Mouse (Mus musculus) kidney, postnatal 0 days (tissue): ENCODE results near the gene Prkcd. TPM values are rescaled to one million over a fixed set of nuclear protein-coding genes. Genes with fewer than 3 reads are reported as not detected.

Source experiments
- ATAC-seq: fragments of 200-750 bp; cut with Nextera tagmentation; replicated peaks from 2 replicates; pipeline ENCODE4 v1.8.0; 2017; ENCODE audit warnings: low read depth, moderate number of reproducible peaks, moderate TSS enrichment, moderate library complexity; ENCODE audit not compliant: low FRiP score
- DNase-seq: peaks from one replicate; pipeline ENCODE4 v3.0.0-alpha.2; 2016; ENCODE audit warnings: low spot score
- H3K27ac ChIP-seq: fragments of 300-500 bp; sonication (generic); 2 replicates; pipeline ENCODE4 v1.5.1; 2014; ENCODE audit warnings: mild to moderate bottlenecking
- H3K27me3 ChIP-seq: fragments of 300-500 bp; sonication (generic); 2 replicates; pipeline ENCODE4 v1.6.1; 2014; ENCODE audit warnings: low read length, mixed read lengths; ENCODE audit not compliant: insufficient read depth
- H3K36me3 ChIP-seq: fragments of 300-500 bp; sonication (generic); 2 replicates; pipeline ENCODE4 v1.6.1; 2014; ENCODE audit warnings: low read length, mixed read lengths; ENCODE audit not compliant: insufficient read depth
- H3K4me1 ChIP-seq: fragments of 300-500 bp; sonication (generic); replicated peaks from 2 replicates; pipeline ENCODE4 v1.6.1; 2014; ENCODE audit warnings: antibody characterized with exemption, low read length, mixed read lengths; ENCODE audit not compliant: insufficient read depth
- H3K4me2 ChIP-seq: fragments of 300-500 bp; sonication (generic); 2 replicates; pipeline ENCODE4 v1.6.1; 2014; ENCODE audit warnings: mild to moderate bottlenecking, low read length, moderate library complexity, mixed read lengths
- H3K4me3 ChIP-seq: fragments of 300-500 bp; sonication (generic); replicated peaks from 2 replicates; pipeline ENCODE4 v1.5.1; 2014; ENCODE audit warnings: low read depth, low read length
- H3K9ac ChIP-seq: fragments of 300-500 bp; sonication (generic); 2 replicates; pipeline ENCODE4 v1.6.1; 2014; ENCODE audit warnings: low read depth, low read length
- H3K9me3 ChIP-seq: fragments of 300-500 bp; sonication (generic); replicated peaks from 2 replicates; pipeline ENCODE4 v1.6.1; 2016; ENCODE audit warnings: low read length, inconsistent platforms, mixed read lengths
- CTCF ChIP-seq: IDR thresholded peaks from 2 replicates; pipeline ENCODE4 v1.5.1; 2016; ENCODE audit warnings: antibody characterized with exemption, low read depth, mild to moderate bottlenecking, moderate library complexity
- WGBS: fragments of 180-500 bp; shearing (Covaris S2); extraction: QIAGEN DNeasy Blood & Tissue Kit; methylation state at CpG from one replicate; pipeline ENCODE4 v1.1.7; 2014; 5-methylcytosine and 5-hydroxymethylcytosine counted together
- polyA plus RNA-seq: library from polyadenylated mRNA; unstranded; fragments of >200 nt; fragmentation: Nextera tagmentation; extraction: Ambion mirVana; gene quantifications from 2 replicates; pipeline ENCODE4 v1.2.1, GENCODE M21; 2015

Prkcd gene
- 44.9 and 46.9 TPM in 2 replicates for polyA plus RNA-seq

DNA sequence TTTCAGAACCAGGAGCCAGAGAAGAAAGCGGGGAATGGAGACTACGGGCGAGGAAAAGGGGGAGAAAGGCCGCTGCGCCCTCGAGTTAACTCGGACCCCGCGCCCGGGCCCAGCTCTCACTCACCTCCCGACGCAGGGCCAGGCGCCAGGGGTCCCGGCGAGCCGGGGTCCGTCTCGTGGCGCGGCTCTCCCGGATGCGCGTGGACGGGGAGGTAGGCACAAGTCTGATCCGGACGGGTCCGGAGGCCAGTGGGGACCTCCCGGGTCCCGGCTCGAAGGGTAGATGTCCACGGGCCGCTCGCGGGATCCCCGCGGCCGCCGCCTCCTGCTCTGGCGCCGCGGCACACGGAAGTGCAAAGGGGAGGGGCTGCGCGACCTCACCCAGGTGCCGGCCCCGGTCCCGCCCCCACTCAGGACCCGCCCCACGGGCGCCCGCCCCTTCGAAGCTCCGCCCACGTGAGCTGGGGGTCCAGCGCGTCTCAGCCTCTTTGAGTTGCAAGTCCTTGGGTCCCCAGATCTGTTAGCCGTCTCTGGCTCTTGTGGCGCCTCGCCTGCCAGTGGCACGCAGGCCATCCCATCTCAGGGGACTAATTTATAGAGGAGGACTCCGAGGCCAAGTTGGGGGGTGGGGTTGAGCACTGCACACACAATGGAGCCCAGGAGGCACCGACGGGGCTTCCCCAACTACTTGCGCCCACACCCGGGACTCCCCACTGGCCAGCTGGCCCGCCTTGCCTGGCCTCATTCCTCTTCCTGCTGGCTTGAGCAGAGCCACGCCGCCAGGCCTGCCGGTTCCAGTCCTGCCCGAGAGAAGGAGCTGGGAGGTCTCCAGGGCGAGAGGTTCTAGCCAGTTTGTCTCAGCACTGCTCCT lies at the start of gene Prkcd:
TSS of gene Prkcd (minus strand) at position 355 of the 871 bp plus-strand sequence.
- Histone ChIP-seq H3K27ac (peak within 1 kb of the TSS; percentile 87), H3K9ac (peak within 1 kb of the TSS; percentile 78), H3K4me1 (peaks cover 8% of the 10 kb centered on the region), H3K4me3 (peak within 1 kb of the TSS; percentile 58), H3K4me2 (peak within 1 kb of the TSS; percentile 76), H3K9me3 (no peaks in the 10 kb centered on the region), H3K36me3 (no peaks in the 10 kb centered on the region), H3K27me3 (no peaks in the 10 kb centered on the region)
- no peak for TF ChIP-seq CTCF
- WGBS, result 0% methylated on average over 45 of the region's 71 CpGs
- DNase-seq (peak; percentile 82), ATAC-seq (peak; percentile 77)

- no peak for DNase-seq
- WGBS, result 77% methylated on average over 6 of the region's 6 CpGs
- no peak overlapping the region for H3K4me2 ChIP-seq
- H3K4me3 ChIP-seq, result no peak overlapping the region
- no peak overlapping the region for H3K9ac ChIP-seq
- H3K27me3 ChIP-seq, result no peaks in the 10 kb centered on the region
- no peaks in the 10 kb centered on the region for H3K4me1 ChIP-seq
- H3K9me3 ChIP-seq, result no peaks in the 10 kb centered on the region
- ATAC-seq, result no peak
- peaks cover 31% of the 10 kb centered on the region for H3K36me3 ChIP-seq
- no peak for TF ChIP-seq CTCF
- H3K27ac ChIP-seq, result no peak overlapping the region
Observed at GRCm38 (mm10) chr14:30674947-30675346, 48.9 kb upstream of the Prkcd start.

DNA sequence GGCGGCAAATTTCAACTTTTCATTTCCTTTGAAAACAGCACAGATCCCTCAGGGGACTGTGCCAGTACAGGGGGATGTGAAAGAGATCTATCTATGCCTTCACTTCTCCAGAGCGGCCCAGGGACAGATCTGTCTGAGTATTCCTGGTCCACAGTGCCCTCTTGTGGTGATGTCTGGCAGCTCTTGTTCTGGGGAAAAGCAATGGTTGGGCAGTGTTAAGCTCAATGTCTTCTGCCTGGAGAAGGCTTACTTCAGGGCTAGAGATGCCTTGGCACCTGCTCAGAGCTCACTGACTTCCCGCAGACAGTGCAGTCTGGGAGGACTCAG lies 45.9 kb upstream of the Prkcd start:
- H3K27ac ChIP-seq, result no peak overlapping the region
- peak; percentile 94 for DNase-seq

DNA sequence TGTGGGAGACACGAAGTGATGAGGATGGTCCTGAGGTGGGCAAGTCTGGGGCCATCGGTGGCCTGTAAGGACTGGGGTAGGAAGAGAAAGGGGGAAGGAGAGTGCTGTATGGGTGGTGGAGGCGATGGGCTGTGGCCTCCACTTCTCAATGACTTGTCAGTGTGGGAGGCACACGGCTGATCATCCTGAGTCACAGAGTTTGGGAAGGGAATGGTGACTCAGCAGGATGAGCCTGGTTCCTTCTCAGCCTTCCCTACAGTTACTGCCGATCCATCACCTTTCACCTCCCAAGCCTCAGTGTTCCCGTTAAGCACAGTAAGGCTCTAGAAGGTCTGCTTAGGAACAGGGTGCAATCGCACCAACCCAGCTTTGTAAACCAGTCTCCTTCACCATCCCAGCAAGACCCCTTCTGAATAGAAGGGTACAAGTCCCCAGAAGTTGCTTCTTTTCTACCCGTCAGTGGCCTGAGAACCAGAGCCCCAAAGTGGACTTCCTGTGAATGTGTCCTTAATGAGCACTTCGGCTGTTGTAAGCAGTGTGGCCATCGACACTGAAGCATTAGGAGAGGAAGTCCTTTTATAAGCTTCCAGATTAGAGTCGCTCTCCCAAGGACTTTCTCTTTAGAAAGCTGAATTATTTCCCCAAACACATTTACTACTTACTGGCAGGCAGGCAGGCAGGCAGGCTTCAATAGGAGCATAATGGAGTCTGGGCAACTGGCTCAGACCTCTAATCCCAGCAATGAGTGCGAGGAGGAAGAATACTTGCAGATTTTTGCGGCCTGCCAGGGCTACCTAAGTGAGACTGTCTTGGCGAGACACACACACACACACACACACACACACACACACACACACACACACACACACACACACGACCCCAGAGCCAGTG lies 45.3 kb upstream of the Prkcd start:
- Histone ChIP-seq H3K9me3 (no peaks in the 10 kb centered on the region), H3K27me3 (no peaks in the 10 kb centered on the region), H3K4me1 (no peaks in the 10 kb centered on the region), H3K27ac (no peak overlapping the region), H3K36me3 (peaks cover 37% of the 10 kb centered on the region), H3K4me3 (no peak overlapping the region), H3K4me2 (no peak overlapping the region), H3K9ac (no peak overlapping the region)
- 70% methylated on average over 15 of the region's 15 CpGs for WGBS
- ATAC-seq (no peak), DNase-seq (no peak)
- TF ChIP-seq CTCF, result no peak

More for the DNA sequence above, 45.9 kb upstream of the Prkcd start:
- Histone ChIP-seq H3K9me3 (no peaks in the 10 kb centered on the region), H3K4me1 (no peaks in the 10 kb centered on the region), H3K4me3 (no peak overlapping the region), H3K36me3 (peaks cover 42% of the 10 kb centered on the region), H3K4me2 (no peak overlapping the region), H3K9ac (no peak overlapping the region), H3K27me3 (no peaks in the 10 kb centered on the region)
- WGBS, result 7% methylated on average over 3 of the region's 3 CpGs
- ATAC-seq, result peak; percentile 74
- peak; percentile 93 for TF ChIP-seq CTCF

- peaks cover 45% of the 10 kb centered on the region for H3K36me3 ChIP-seq
- H3K9me3 ChIP-seq, result no peaks in the 10 kb centered on the region
- no peaks in the 10 kb centered on the region for H3K27me3 ChIP-seq
- ATAC-seq, result no peak
- no peak for TF ChIP-seq CTCF
- WGBS, result 97% methylated on average over 6 of the region's 6 CpGs
- H3K9ac ChIP-seq, result no peak overlapping the region
- H3K4me3 ChIP-seq, result no peak overlapping the region
- no peak overlapping the region for H3K4me2 ChIP-seq
- H3K27ac ChIP-seq, result no peak overlapping the region
- no peak for DNase-seq
- H3K4me1 ChIP-seq, result no peaks in the 10 kb centered on the region
Observed at GRCm38 (mm10) chr14:30670161-30670560, 44.2 kb upstream of the Prkcd start.

- Histone ChIP-seq H3K9me3 (no peaks in the 10 kb centered on the region), H3K4me1 (no peaks in the 10 kb centered on the region), H3K27ac (no peak overlapping the region), H3K9ac (no peak overlapping the region), H3K4me3 (no peak overlapping the region), H3K36me3 (peaks cover 57% of the 10 kb centered on the region), H3K4me2 (no peak overlapping the region), H3K27me3 (no peaks in the 10 kb centered on the region)
- no peak for ATAC-seq
- 81% methylated on average over 4 of the region's 4 CpGs for WGBS
- TF ChIP-seq CTCF, result no peak
- no peak for DNase-seq
Observed at GRCm38 (mm10) chr14:30666604-30667003, 40.6 kb upstream of the Prkcd start.
